Mouse (Mus musculus) cortical plate, adult 2 months (tissue): ENCODE results near the gene Tpm1.

Source experiments
- CTCF ChIP-seq: fragments of 200-500 bp; IDR thresholded peaks from 2 replicates; pipeline ENCODE4 v1.5.1; 2011; ENCODE audit warnings: mild to moderate bottlenecking, control low read depth, low read length; ENCODE audit not compliant: insufficient read depth; ENCODE audit errors: extremely low read depth
- POLR2A ChIP-seq: fragments of 200-500 bp; IDR thresholded peaks from 2 replicates; pipeline ENCODE4 v1.6.1; 2011; ENCODE audit warnings: mild to moderate bottlenecking, low read length, control low read depth; ENCODE audit not compliant: insufficient read depth; ENCODE audit errors: extremely low read depth

DNA sequence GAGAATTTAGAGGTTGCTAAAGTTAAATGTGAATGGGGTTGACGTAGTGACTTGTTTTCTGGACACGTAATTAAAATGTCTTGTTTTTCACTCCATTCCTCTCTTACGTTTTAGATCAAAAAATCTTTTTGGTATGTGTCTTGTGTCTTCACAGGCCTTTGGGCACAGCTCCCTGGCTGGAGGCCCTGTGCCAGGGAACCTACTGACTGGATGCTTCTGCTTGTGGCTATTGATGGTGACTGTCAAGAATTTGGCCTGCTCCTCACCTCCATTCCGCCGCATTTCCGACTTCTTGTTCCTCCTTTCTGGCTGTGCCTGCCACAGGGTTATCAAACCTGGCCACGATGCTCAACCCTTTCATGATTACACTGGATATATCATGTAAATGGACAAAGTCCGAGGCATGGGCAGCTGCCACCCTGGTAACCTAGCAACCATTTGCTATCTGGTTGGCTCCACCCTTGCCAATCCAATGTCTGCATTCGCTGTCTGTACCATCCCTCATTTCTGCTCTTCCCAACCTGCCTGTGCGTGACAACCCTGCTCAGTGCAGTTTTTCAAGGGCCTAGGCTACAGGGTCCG lies 44.0 kb downstream of the Tpm1 start:
- TF ChIP-seq CTCF (no peak), POLR2A (no peak)
